Mouse (Mus musculus): ENCODE results near the gene Abraxas2.

DNA sequence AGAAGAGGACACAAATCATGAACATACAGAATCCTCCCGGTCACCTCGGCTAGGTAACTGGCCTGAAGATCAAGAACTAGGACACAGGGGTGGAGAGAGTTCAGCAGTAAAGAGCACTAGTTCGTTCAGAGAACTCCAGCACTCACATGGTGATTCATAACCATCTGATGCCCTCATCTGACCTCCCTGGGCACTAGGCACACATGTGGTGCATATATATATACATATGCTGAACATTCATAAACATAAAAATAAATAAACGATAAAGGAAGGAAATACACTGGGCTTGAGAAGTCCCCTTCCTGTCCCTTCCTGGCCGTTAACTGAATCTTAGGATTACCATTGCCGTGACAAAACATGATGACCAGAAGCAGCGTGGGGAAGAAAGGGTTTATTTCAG lies 33.8 kb downstream of the Abraxas2 start:
- no peak for TF ChIP-seq CTCF (IDR thresholded peaks at IDR 0.05; ENCODE audit: extremely low read depth, insufficient read depth, low read length)
- TF ChIP-seq POLR2A (IDR thresholded peaks at IDR 0.05; ENCODE audit: extremely low read depth, insufficient read depth, low read length), result no peak
